In genomic region chr14:108021331-108021730, GRCm38 (mm10) we compare ENCODE assay signal across 23 mouse cellular contexts.
"Had no signal": no experiment of that assay in that cellular context is flagged by ENCODE, and none has a peak within 500 bp of the region (broad histone marks: within the 10 kb centered on the region; RNA-seq: fewer than 3 reads in every experiment).

No protein-coding gene starts in this region.

- H3K4me3 ChIP-seq: heart, adult 2 months; heart, embryonic 13.5 days; heart, embryonic 15.5 days; hindbrain, embryonic 13.5 days; hindbrain, embryonic 15.5 days; layer of hippocampus, adult 2 months; left cerebral cortex, adult 2 months; limb, embryonic 10.5 days; limb, embryonic 12.5 days; liver, embryonic 13.5 days had no signal

- ATAC-seq: hindbrain, postnatal 0 days; intestine, postnatal 0 days had no signal

- H3K27ac ChIP-seq: heart, adult 2 months; heart, embryonic 13.5 days; heart, embryonic 15.5 days; hindbrain, embryonic 13.5 days; hindbrain, embryonic 15.5 days; hindbrain, postnatal 0 days; layer of hippocampus, adult 2 months; left cerebral cortex, adult 2 months; limb, embryonic 10.5 days; limb, embryonic 12.5 days; liver, embryonic 13.5 days had no signal

- DNase-seq: gastrocnemius, postnatal 14 days; gastrocnemius, postnatal 36 days; heart, adult 11 months; heart, adult 2 months; heart, postnatal 14 days; heart, postnatal 36 days; kidney, adult 18-20 months; kidney, adult 8-10 months; kidney, postnatal 25 days; liver; liver, embryonic 13.5 days had no signal

- H3K9ac ChIP-seq: heart, embryonic 13.5 days; heart, embryonic 15.5 days; hindbrain, embryonic 13.5 days; hindbrain, embryonic 15.5 days; limb, embryonic 12.5 days; liver, embryonic 13.5 days had no signal

- H3K4me1 ChIP-seq: heart, embryonic 13.5 days; heart, embryonic 15.5 days; hindbrain, embryonic 13.5 days; hindbrain, embryonic 15.5 days; limb, embryonic 10.5 days; limb, embryonic 12.5 days; liver, embryonic 13.5 days had no signal

- H3K27me3 ChIP-seq: heart, embryonic 13.5 days; heart, embryonic 15.5 days; hindbrain, embryonic 13.5 days; hindbrain, embryonic 15.5 days; limb, embryonic 12.5 days; liver, embryonic 13.5 days had no signal

- H3K36me3 ChIP-seq: heart, embryonic 13.5 days; heart, embryonic 15.5 days; hindbrain, embryonic 13.5 days; hindbrain, embryonic 15.5 days; limb, embryonic 10.5 days; limb, embryonic 12.5 days; liver, embryonic 13.5 days had no signal

- H3K4me2 ChIP-seq: heart, embryonic 11.5 days; heart, embryonic 13.5 days; heart, embryonic 15.5 days; hindbrain, embryonic 13.5 days; hindbrain, embryonic 15.5 days; limb, embryonic 12.5 days; liver, embryonic 11.5 days; liver, embryonic 13.5 days had no signal

- H3K9me3 ChIP-seq: heart, embryonic 13.5 days; heart, embryonic 15.5 days; hindbrain, embryonic 13.5 days; hindbrain, embryonic 15.5 days; limb, embryonic 10.5 days; limb, embryonic 12.5 days; liver, embryonic 13.5 days had no signal
